Mouse (Mus musculus): Measurements from ENCODE around the gene Coro1b. TPM values are rescaled to one million over a fixed set of nuclear protein-coding genes. Genes with fewer than 3 reads are reported as not detected.
A peak's percentile ranks its signal among the peaks of the same experiment; 100 is the strongest.

The Coro1b gene
- polyA plus RNA-seq, 1 experiment: 143 TPM

DNA sequence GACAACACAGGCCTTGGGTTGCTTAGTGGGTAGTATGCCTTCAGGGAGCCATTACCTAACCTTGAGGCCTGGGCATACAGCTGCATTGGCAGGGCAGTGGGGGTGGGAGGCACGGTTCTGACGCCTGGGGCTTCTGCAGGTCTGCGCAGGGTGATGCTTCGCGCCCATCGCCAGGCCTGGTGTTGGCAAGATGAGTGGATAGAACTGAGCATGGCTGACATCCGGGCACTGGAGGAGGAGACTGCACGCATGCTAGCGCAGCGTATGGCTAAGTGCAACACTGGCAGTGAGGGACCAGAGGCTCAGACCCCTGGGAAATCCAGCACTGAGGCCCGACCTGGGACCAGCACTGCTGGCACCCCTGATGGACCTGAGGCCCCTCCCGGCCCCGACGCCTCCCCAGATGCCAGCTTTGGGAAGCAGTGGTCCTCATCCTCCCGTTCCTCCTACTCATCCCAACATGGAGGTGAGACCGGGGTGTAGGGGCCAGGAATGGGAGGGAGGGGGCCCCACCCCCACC, 43.7 kb upstream of the Coro1b start:
- H3K27ac ChIP-seq (ENCODE audit: insufficient read depth, low read length): no peak overlapping the region
- no peak overlapping the region for H3K4me3 ChIP-seq (ENCODE audit: insufficient read depth, low read length)
- H3K4me1 ChIP-seq (ENCODE audit: control insufficient read depth, insufficient read depth, low read length): no peaks in the 10 kb centered on the region; the same call in 1 of the 2 replicates
- TF ChIP-seq CTCF (IDR thresholded peaks at IDR 0.05; ENCODE audit: borderline replicate concordance, insufficient read depth, low read length): no peak
- TF ChIP-seq POLR2A (IDR thresholded peaks at IDR 0.05; ENCODE audit: low read depth, low read length): no peak

DNA sequence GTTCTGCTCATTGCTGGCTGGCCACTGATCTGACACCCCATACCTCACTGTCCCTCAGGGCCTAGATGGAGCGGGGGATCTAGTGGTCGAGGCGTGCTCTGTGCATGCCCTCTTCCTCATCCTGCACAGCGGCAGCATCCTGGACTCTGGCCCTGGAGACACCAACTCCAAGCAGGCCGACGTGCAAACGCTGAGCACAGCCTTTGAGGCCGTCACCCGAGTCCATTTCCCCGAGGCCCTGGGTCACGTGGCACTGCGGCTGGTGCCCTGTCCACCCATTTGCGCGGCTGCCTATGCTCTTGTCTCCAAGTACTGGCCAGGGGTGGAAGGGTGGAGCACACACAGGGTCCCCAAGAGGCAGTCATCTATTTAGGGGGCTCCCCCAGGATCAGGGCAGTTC, 41.8 kb upstream of the Coro1b start:
- H3K4me1 ChIP-seq (ENCODE audit: control insufficient read depth, insufficient read depth, low read length): no peaks in the 10 kb centered on the region
- no peak overlapping the region for H3K27ac ChIP-seq (ENCODE audit: insufficient read depth, low read length)
- no peak overlapping the region for H3K4me3 ChIP-seq (ENCODE audit: insufficient read depth, low read length)
- TF ChIP-seq CTCF (IDR thresholded peaks at IDR 0.05; ENCODE audit: borderline replicate concordance, insufficient read depth, low read length): no peak
- TF ChIP-seq POLR2A (IDR thresholded peaks at IDR 0.05; ENCODE audit: low read depth, low read length): no peak

DNA sequence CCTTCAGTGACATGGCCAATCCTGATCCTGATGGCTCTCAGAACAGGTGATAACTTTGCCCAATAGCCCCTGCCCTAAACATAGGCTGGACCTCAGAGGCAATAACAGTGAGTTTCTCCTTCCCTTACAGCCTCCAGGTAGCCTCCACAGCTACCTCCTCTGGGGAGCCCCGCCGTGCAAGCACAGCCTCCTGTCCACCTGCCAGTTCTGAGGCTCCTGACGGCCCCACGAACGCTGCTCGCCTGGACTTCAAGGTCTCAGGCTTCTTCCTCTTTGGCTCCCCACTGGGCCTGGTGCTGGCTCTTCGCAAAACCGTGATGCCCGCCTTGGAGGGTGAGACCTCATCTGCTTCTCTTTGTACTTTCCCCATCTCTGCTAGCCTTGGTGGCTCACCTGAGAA, 39.9 kb upstream of the Coro1b start:
- TF ChIP-seq POLR2A (IDR thresholded peaks at IDR 0.05; ENCODE audit: low read depth, low read length) (no peak), CTCF (IDR thresholded peaks at IDR 0.05; ENCODE audit: borderline replicate concordance, insufficient read depth, low read length) (no peak)
- Histone ChIP-seq H3K4me1 (ENCODE audit: control insufficient read depth, insufficient read depth, low read length) (0 out of 2 replicates have a peak, but pooled peaks cover 2% of the 10 kb centered on the region), H3K27ac (ENCODE audit: insufficient read depth, low read length) (no peak overlapping the region), H3K4me3 (ENCODE audit: insufficient read depth, low read length) (no peak overlapping the region)

DNA sequence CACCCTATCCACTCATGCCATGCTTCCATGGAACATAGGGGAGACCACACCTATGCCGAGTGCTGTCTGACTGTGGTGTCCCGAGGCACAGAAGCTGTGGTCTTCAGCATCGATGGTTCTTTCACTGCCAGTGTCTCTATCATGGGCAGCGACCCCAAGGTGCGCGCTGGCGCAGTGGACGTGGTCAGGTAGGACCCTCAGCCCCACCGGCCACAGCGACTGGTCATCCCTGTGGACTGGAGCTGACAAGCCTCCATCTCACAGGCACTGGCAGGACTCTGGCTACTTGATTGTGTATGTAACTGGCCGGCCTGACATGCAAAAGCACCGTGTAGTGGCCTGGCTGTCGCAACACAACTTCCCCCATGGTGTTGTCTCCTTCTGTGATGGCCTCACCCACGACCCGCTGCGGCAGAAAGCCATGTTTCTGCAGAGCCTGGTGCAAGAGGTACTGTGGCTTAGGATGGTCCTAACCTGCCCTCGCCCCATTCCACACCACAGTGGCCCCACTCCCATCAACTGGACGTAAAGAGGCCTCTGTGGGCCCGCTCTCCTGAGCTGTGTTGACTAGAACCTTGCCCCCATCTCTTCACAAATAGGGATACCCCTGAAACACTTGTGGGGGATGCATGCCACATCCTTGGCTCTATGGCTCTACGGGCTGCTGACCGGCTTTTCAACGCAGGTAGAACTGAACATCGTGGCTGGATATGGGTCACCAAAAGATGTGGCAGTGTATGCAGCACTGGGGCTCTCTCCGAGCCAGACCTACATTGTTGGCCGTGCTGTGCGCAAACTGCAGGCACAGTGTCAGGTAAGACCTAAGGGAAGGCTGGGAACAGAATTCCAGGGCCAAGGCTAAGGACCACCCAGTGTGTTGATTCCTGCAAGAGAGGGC, 36.1 kb upstream of the Coro1b start:
- H3K4me1 ChIP-seq (ENCODE audit: control insufficient read depth, insufficient read depth, low read length): 0 out of 2 replicates have a peak, but pooled peaks cover 2% of the 10 kb centered on the region
- H3K27ac ChIP-seq (ENCODE audit: insufficient read depth, low read length): no peak overlapping the region
- no peak overlapping the region for H3K4me3 ChIP-seq (ENCODE audit: insufficient read depth, low read length)
- TF ChIP-seq POLR2A (IDR thresholded peaks at IDR 0.05; ENCODE audit: low read depth, low read length): no peak
- TF ChIP-seq CTCF (IDR thresholded peaks at IDR 0.05; ENCODE audit: borderline replicate concordance, insufficient read depth, low read length): no peak

DNA sequence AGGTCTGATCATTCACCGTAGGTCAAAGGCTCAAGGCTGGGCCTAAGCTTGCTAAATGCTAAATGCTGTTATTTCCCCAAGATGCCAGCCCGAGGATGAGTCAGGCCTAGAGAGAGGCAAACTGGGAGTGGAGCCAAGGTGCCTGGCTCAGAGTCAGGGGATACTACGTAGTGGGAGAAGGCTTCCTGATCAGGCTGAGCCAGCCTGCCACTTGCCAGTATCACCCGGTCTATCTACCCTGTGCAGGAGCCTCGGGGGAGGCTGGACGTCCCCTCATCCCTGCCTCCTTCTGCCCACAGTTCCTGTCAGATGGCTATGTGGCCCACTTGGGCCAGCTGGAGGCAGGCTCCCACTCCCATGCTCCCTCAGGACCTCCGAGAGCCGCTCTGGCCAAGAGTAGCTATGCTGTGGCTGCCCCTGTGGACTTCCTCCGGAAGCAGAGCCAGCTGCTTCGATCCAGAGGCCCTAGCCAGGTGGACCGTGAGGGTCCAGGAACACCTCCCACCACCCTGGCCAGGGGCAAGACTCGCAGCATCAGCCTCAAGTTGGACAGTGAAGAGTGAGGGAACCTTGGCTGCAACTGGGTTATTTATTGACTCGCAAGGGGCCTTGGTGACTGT, 35.1 kb upstream of the Coro1b start:
- TF ChIP-seq POLR2A (IDR thresholded peaks at IDR 0.05; ENCODE audit: low read depth, low read length) (no peak), CTCF (IDR thresholded peaks at IDR 0.05; ENCODE audit: borderline replicate concordance, insufficient read depth, low read length) (no peak)
- no peak overlapping the region for H3K4me3 ChIP-seq (ENCODE audit: insufficient read depth, low read length)
- H3K4me1 ChIP-seq (ENCODE audit: control insufficient read depth, insufficient read depth, low read length): 0 out of 2 replicates have a peak, but pooled peaks cover 2% of the 10 kb centered on the region
- H3K27ac ChIP-seq (ENCODE audit: insufficient read depth, low read length): peak overlapping the region; percentile 21

DNA sequence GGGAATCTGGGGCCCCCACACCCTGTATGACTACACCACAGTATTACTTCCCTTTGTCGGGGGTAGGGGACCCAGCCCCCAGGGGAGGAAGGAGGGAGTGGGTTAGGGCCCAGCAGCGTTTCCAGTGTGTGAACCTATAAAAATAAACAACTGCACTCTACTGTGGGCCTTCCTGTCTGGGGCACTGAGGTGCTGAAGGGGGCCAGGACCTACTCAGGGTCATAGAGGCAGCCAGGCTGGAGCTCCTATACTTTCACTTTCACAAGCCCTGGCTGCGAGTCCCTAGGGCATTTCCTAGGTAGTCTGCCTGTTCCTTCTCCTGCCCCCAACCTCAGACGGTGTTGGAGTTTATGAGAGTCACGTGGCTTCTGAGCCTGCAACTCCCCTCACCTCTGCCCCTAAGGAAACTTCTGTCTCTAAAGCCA, 34.6 kb upstream of the Coro1b start:
- Histone ChIP-seq H3K4me1 (ENCODE audit: control insufficient read depth, insufficient read depth, low read length) (0 out of 2 replicates have a peak, but pooled peaks cover 2% of the 10 kb centered on the region), H3K27ac (ENCODE audit: insufficient read depth, low read length) (peak overlapping the region; percentile 21), H3K4me3 (ENCODE audit: insufficient read depth, low read length) (no peak overlapping the region)
- TF ChIP-seq POLR2A (IDR thresholded peaks at IDR 0.05; ENCODE audit: low read depth, low read length) (no peak), CTCF (IDR thresholded peaks at IDR 0.05; ENCODE audit: borderline replicate concordance, insufficient read depth, low read length) (no peak)

DNA sequence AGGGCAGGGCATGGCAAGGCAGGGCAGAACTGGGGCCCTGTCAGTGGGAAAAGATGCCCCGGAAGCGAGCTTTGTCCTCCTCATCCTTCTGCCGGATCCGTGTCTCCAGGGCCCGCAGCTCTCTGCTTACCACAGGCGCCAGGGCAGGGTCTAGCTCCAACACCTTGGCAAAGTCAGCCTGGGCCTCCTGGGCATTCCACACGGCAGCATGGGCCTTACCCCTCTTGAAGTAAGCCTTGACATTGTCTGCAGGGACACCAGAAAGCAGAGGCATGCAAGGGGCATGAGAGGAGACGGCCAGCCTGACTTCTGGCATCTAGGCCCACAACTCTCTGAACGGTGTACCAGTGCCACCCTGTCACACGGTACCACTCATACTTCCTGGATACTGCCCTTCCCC, 33.9 kb upstream of the Coro1b start:
- TF ChIP-seq CTCF (IDR thresholded peaks at IDR 0.05; ENCODE audit: borderline replicate concordance, insufficient read depth, low read length) (no peak), POLR2A (IDR thresholded peaks at IDR 0.05; ENCODE audit: low read depth, low read length) (no peak)
- no peak overlapping the region for H3K4me3 ChIP-seq (ENCODE audit: insufficient read depth, low read length)
- 0 out of 2 replicates have a peak, but pooled peaks cover 2% of the 10 kb centered on the region for H3K4me1 ChIP-seq (ENCODE audit: control insufficient read depth, insufficient read depth, low read length)
- no peak overlapping the region for H3K27ac ChIP-seq (ENCODE audit: insufficient read depth, low read length)

DNA sequence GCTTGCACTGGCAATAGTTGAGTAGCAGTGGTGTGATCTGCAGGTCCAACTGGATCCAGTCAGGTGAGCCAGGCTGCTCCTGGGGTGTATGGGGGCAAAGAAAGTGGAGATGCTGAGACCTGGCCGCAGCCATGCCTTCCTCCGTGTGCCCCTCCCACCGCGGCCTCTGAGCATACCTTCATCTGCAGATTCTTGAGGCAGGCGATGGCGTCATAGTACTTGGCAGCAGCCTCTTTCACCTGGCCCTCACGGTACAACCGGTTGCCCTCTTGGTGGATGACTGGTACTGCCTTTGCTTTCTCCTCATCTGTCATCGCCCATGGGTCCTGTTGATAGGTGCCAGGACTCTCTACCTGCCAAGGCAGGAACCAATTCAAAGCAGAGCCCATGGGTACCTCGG, 33.3 kb upstream of the Coro1b start:
- Histone ChIP-seq H3K27ac (ENCODE audit: insufficient read depth, low read length) (no peak overlapping the region), H3K4me3 (ENCODE audit: insufficient read depth, low read length) (no peak overlapping the region), H3K4me1 (ENCODE audit: control insufficient read depth, insufficient read depth, low read length) (0 out of 2 replicates have a peak, but pooled peaks cover 2% of the 10 kb centered on the region)
- TF ChIP-seq POLR2A (IDR thresholded peaks at IDR 0.05; ENCODE audit: low read depth, low read length) (no peak), CTCF (IDR thresholded peaks at IDR 0.05; ENCODE audit: borderline replicate concordance, insufficient read depth, low read length) (no peak)

DNA sequence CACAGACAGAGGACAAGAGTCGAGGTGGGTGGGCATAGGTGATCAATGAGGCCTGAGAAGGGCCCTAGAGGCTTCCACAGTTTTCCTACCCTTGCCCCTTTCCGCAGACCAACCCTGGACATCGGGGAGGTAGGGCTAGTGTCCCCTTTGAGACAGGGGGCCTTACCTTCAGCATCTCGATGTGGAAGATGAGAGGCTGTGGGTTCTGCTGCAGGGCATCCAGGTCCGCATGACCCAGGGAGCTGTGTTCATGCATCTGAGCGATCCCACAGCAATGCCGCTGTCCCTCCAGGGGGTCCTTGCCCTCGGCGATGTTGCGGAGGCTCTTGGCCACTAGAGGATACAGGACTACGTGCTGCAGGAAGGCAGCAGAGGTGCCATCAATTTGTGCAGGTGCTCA, 32.6 kb upstream of the Coro1b start:
- H3K27ac ChIP-seq (ENCODE audit: insufficient read depth, low read length): no peak overlapping the region
- TF ChIP-seq POLR2A (IDR thresholded peaks at IDR 0.05; ENCODE audit: low read depth, low read length) (no peak), CTCF (IDR thresholded peaks at IDR 0.05; ENCODE audit: borderline replicate concordance, insufficient read depth, low read length) (no peak)
- H3K4me3 ChIP-seq (ENCODE audit: insufficient read depth, low read length): no peak overlapping the region
- H3K4me1 ChIP-seq (ENCODE audit: control insufficient read depth, insufficient read depth, low read length): 0 out of 2 replicates have a peak, but pooled peaks cover 2% of the 10 kb centered on the region
